Mouse (Mus musculus) G1E-ER4 (cell line): Measurements from ENCODE around the gene Paics. TPM values are rescaled to one million over a fixed set of nuclear protein-coding genes. Genes with fewer than 3 reads are reported as not detected.

Experiments
- GATA1 ChIP-seq: IDR thresholded peaks from one replicate; pipeline ENCODE4 v1.8.0; 2012; ENCODE audit warnings: low read length, inconsistent platforms
- polyA plus RNA-seq: library from polyadenylated mRNA; stranded (reverse); fragments of >175 nt; gene quantifications from 2 replicates; pipeline ENCODE4 v1.2.3, GENCODE M21; 2012

Gene Paics
- polyA plus RNA-seq, 1 experiment, result 19.1 TPM

DNA sequence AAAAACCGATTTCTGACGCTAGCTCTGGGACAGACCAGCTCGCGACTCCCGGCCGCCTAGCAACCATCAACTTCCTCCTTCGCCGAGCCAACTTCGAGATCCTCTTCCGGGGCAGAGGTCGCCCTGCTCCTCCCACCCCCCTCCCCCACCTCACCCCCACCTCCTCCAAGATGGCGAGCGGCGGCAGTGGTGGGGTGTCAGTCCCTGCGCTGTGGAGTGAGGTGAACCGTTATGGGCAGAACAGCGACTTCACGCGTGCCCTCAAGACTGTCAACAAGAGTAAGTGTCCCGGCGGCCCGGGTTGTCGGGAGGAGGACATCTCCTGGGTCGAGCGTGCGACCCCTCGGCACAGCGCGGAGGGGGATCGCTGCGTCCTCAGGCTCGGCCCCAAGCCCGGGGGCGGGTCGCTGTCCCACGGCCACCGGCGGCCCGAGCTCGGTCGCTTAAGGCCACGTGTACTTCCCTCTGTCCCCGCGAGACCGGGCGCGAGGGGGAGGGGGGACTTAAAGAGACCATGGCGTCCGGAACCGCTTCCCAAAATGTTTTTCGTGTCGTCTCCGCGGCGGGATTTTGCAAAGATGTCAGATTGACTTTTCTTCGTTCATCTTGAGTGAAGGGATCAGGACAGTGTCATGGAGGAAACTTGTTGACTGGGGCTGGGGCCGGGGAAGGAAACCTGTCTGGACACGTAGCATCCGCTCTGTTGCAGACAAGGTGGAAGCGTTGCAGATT, 23.6 kb downstream of the Paics start, which contains the start of gene Srp72:
Srp72 (plus strand) TSS at position 130 of the 732 bp plus-strand sequence.
- TF ChIP-seq GATA1, result no peak

DNA sequence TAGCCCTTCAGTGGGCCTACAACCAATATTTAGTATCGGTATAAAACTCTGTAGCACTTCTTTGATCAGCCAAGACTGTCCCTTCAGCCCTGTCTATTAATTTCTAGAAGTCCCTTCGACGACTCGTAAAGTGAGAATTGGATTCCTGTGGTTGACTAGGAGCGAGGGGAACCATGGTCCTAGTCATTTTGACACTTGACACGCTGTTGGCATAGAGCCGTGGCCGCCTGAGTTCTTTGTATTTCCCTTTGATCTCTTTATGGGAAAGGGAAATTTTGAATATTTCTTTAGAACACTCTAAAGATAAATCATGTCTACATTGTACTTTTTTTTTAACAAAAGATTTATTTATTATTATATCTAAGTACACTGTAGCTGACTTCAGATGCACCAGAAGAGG, 24.6 kb downstream of the Paics start:
- no peak for TF ChIP-seq GATA1

DNA sequence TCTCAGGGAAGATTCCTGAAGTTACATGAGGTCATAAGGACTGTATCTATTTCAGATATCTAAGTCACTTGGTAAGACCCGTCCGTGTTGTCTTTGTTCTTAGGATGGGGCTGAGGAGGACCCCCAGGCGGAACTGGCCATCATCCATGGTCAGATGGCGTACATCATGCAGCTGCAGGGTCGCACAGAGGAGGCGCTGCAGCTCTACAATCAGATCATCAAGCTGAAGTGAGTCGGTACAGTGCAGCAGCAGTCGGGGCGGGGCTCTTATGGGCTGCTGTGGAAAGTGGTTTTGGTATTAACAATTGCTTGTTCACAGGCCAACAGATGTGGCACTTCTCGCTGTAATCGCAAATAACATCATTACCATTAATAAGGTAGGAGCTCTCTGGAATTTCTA, 32.9 kb downstream of the Paics start:
- TF ChIP-seq GATA1, result no peak

DNA sequence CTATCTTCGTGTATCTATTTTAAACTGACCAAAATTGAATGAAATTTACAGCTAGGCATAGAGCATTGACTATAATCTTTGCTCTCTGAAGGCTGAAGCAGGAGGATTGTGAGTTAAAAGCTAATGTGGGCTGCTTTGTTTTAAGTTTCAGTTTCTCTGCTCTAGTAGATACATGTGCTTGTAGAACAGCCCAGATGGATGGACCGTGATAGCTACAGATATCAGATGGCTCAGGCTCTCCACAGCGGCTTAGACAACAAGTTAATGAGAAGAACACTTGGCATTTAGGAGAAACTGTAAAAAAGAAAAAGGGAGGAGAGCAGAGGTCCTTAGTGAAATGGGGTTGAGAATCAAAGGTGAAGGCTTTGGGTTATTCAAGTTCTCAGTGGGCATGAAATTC, 39.7 kb downstream of the Paics start:
- TF ChIP-seq GATA1, result no peak

DNA sequence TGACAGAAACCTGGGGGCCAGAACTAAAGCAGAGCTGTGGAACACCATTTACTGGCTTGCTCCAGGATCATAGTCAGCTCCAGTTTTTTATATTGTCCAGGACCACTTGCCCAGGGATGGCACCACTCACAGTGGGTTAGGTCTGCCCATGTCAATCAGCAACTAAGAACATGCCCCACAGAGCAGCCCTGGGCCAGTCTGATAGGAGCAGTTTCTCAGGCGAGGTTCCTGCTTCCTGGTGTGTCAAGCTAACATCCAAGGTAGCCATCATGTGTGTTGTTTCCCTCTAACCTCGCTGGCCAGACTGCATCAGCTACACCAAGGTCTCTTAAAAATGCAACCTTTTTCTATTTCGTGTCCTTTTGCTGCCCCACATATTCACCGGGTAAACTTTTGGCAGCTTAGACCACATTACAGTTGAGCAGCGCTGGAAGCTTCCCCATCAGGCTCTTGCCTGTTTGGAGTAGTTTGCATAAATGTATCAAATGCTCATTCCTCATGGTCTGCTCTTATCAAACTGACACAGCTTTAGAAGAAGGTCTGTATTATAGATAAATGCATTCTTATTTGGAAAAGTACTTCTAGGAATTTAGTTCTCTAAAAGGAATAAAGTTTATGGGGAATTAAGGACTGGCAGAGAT, 42.2 kb downstream of the Paics start:
- no peak for TF ChIP-seq GATA1

DNA sequence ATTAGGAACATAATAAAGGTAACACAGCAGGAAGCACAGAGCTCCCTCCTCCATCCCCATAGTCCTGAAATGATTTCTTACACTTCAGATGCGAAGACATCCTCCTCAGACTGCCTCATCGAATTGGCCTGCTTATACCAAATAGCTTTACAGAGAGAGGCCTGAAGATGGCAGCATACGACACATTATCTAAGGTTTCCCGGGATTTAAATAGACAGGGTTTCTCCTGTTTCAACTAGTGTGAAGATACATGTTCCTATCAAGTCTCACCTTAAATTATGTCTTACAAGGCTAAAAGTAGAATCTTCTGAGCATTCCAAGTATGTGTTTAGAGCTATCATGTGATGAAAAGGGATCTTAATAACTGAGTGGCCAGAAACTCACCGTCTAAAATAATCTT, 47.3 kb downstream of the Paics start:
- TF ChIP-seq GATA1, result no peak

DNA sequence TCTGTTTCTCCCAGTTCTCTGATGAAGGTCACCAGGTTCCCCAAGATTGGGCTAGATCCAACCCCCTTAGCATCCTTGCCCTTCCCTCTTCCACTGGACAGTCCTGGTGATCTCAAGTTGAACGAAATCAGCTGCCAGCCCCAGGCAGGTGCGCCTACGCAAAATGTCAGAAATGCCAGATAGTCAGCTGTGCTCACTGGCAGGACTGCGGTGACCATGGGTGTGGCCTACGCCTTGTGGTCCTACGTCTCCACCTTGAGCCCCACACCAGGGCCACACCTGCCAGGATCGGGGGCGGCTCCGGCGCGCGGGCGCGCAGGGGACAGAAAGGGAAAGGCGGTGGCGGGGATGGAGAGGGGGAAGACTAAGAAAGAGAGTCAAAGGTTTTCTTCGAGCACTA, 50.1 kb downstream of the Paics start:
- TF ChIP-seq GATA1, result no peak

DNA sequence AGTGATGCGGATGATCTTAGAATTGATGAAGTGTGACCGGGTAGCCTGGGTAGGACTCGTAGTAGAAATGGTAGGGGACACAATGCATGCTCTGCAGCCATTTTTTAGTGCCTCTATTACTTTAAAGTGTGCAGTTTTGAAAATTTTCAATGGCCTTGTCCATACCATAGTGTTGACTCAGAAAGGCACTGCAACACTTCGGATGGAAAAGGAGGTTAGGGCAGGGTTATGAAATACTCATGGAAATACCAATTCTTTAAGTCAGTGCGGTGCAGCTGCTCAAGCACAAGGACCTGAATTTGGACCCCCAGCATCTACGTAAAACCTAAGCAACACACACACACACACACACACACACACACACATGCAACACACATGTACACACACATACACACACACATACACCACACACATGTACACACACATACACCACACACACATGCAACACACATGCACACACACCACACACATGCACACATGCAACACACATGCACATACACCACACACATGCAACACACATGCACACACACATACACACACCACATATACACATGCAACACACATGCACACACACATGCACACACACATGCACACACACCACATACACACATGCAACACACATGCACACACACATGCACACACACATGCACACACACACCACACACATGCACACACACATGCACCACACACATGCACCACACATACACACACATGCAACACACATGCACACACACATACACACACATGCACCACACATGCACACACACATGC, 53.1 kb downstream of the Paics start, which contains the start of gene Arl9:
Arl9 (plus strand) TSS at position 5 of the 771 bp plus-strand sequence.
- no peak for TF ChIP-seq GATA1

DNA sequence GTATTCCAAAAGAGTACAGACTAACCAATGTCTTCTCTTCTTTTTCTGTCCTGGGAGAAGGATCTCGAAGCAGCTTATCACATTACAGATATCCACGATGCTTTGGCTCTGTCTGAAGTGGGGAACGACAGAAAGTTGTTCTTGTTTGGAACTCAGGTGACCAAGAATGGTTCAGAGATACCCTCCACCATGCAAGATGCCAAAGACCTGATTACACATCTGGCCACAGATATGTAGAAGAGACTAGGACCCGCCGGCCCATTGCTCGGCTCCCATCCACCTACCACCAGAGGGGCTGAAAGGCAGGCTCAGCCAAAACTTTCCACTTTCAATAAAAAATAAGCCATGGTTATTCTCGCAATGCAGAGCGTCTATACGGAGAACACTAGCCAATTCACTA, 59.2 kb downstream of the Paics start:
- TF ChIP-seq GATA1, result no peak

DNA sequence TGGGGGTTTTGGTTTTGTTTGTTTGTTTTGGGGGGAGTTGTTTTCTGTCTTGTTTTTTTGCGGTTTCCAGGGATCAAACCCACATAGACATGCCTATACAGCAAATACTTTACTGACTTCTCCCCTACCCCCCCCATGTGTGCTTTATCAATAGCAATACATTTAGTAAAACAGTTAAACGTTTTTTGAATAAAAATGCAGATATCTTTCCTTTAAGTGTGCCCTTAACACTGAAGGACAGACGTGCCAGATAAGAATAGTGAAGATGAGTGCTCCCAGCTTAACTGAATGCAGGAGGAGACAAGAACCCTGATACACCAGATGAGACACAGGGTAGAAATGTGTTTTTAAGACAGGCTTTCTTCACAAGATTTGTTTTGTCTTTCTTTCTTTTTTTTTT, 60.0 kb downstream of the Paics start:
- TF ChIP-seq GATA1, result no peak

DNA sequence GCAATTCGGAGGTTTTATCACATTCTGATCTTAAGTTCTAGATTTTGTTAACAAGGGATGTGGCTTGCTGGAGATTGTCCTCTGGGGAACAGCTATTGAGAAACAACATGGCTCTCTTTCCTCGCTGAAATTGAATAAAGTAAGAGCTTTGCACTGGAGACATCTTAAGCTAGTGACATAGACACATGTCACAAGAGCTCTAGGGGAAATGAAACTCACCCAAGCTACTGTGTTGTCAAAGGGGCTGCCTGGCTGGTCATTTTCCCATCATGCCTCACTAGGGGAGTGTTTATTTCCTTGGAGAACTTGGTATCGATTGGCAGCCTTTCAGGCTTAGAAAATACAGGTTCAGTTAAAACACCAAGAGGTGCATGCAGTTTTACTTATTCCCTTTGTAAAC, 62.1 kb downstream of the Paics start:
- no peak for TF ChIP-seq GATA1

DNA sequence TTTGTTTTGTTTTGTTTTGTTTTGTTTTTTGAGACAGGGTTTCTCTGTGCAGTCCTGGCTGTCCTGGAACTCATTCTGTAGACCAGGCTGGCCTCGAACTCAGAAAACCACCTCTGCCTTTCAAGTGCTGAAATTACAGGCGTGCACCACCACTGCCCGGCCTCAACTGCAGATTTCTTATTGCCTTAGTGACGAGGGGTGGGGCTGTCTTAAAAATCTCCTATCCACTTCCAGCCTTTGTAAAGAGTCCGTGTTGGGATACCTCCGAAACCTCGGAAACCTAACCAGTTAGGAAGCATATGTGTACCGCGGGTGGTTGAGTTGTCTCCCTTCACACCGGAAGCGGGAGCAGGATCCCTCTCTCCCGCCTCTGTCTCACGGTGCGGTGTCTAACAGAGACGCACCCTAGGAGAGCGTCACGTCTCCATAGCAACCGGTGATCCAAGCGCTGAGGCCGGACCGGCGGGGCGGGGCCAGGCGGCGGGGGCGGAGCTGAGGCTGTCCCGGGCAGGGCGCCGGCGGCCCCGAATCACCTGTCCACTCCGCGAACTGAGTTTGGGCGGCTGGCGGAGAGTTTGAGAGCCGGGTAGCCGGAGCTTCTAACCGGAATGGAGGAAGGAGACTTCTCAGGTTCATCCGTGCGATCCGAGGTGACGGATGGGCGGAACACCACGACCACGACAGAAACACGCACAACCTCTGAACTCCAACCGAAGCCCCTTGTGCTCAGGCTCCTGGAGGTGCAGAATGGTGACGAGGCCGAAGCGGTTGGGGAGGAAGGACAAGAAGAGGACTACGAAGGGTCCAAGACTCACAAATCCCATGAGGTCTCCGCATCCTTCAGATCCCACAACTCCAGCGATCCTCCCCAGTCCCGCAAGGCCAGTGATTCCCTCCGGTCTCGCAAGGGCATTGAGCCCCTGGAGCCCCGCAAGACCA, 64.7 kb downstream of the Paics start, which contains the start of gene Thegl:
Thegl (plus strand) TSS at position 480 of the 939 bp plus-strand sequence.
- TF ChIP-seq GATA1, result no peak

Other genes with a start within 250 kb of the Paics start
- gene Aasdh, start 45.8 kb upstream of the Paics start, polyA plus RNA-seq, result 3.2 and 3.8 TPM in 2 replicates
- gene Ppat, start 271 bp downstream of the Paics start, polyA plus RNA-seq, result 25.8 and 31.2 TPM in 2 replicates
- 83.0 and 117 TPM in 2 replicates for gene Srp72, start 23.4 kb downstream of the Paics start, polyA plus RNA-seq
- gene Arl9, start 52.7 kb downstream of the Paics start, polyA plus RNA-seq, result not detected in 2 replicates
- gene Thegl, start 64.7 kb downstream of the Paics start, polyA plus RNA-seq, result not detected in 2 replicates
- gene Hopx, start 163.8 kb downstream of the Paics start, polyA plus RNA-seq, result not detected in 2 replicates